Mouse (Mus musculus) intestine, embryonic 15.5 days (tissue): ENCODE results near the gene Cygb. TPM values are rescaled to one million over a fixed set of nuclear protein-coding genes. Genes with fewer than 3 reads are reported as not detected.

Experiments
- ATAC-seq: fragments of 200-750 bp; cut with Nextera tagmentation; 2 replicates; pipeline ENCODE4 v1.8.0; 2017; ENCODE audit warnings: moderate TSS enrichment, moderate library complexity
- H3K27ac ChIP-seq: fragments of 300-500 bp; sonication (generic); 2 replicates; pipeline ENCODE4 v1.5.1; 2015; ENCODE audit warnings: mild to moderate bottlenecking, inconsistent platforms
- H3K27me3 ChIP-seq: fragments of 300-500 bp; sonication (generic); replicated peaks from 2 replicates; pipeline ENCODE4 v1.6.1; 2015; ENCODE audit warnings: inconsistent platforms
- H3K36me3 ChIP-seq: fragments of 300-500 bp; sonication (generic); 2 replicates; pipeline ENCODE4 v1.6.1; 2015; ENCODE audit warnings: inconsistent platforms
- H3K4me1 ChIP-seq: fragments of 300-500 bp; sonication (generic); replicated peaks from 2 replicates; pipeline ENCODE4 v1.6.1; 2015; ENCODE audit warnings: inconsistent platforms
- H3K4me2 ChIP-seq: fragments of 300-500 bp; sonication (generic); replicated peaks from 2 replicates; pipeline ENCODE4 v1.6.1; 2015; ENCODE audit warnings: mild to moderate bottlenecking, inconsistent platforms
- H3K4me3 ChIP-seq: fragments of 300-500 bp; sonication (generic); replicated peaks from 2 replicates; pipeline ENCODE4 v1.5.1; 2015; ENCODE audit warnings: inconsistent platforms
- H3K9ac ChIP-seq: fragments of 300-500 bp; sonication (generic); 2 replicates; pipeline ENCODE4 v1.6.1; 2015; ENCODE audit warnings: inconsistent platforms
- H3K9me3 ChIP-seq: fragments of 300-500 bp; sonication (generic); 2 replicates; pipeline ENCODE4 v1.6.1; 2016; ENCODE audit warnings: inconsistent platforms
- whole genome bisulfite sequencing: fragments of 180-500 bp; shearing (Covaris S2); methylation state at CpG from one replicate; pipeline ENCODE4 v1.1.7; 2015; 5-methylcytosine and 5-hydroxymethylcytosine counted together
- polyA plus RNA-seq: library from polyadenylated mRNA; unstranded; fragments of >200 nt; fragmentation: Nextera tagmentation; extraction: Ambion mirVana; gene quantifications from 2 replicates; pipeline ENCODE4 v1.2.1, GENCODE M21; 2015

Cygb gene
- polyA plus RNA-seq, 1 experiment from 2014 or later, result 12.9 TPM

DNA sequence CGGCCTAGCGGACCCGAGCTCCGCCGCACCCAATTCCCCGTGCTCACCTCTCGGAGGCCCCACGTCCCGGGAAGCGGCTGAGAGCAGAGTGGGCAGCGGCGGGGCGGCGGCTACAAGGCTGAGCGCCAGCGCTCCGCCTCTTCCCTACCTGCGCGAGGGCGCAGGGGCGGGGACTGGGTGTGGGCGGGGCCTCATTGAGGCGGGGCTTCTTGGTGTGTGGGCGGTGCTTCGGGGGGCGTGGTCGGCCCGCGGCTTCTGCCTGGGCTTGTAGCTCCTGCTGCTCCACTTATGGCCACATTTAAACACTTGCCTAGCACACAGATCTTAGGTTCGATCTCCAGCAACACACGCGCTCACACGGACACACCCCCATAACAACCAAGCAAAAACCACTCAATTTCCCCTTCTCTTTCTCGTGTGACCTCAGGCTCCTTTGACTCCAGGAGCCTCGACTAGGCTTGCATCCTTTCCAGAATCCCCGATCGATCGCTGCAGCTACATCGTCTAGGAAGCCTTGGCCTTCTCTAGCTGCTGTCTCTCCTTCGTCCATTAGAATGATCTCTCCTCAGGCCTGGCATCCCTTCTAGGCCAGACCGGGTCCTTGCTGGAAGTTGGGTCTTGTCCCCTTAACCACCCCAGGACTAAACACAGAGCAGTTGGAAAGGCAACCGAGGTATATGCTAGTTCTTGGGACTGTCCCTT is 29.8 kb downstream of the Cygb start:
- Histone ChIP-seq H3K4me2 (peak overlapping the region; percentile 92), H3K27me3 (no peaks in the 10 kb centered on the region), H3K9me3 (no peaks in the 10 kb centered on the region), H3K36me3 (no peaks in the 10 kb centered on the region), H3K9ac (peak overlapping the region; percentile 67), H3K4me1 (peaks cover 47% of the 10 kb centered on the region), H3K4me3 (peak overlapping the region; percentile 82), H3K27ac (peak overlapping the region; percentile 63)
- ATAC-seq, result peak; percentile 84
- 12% methylated on average over 42 of the region's 42 CpGs for WGBS

DNA sequence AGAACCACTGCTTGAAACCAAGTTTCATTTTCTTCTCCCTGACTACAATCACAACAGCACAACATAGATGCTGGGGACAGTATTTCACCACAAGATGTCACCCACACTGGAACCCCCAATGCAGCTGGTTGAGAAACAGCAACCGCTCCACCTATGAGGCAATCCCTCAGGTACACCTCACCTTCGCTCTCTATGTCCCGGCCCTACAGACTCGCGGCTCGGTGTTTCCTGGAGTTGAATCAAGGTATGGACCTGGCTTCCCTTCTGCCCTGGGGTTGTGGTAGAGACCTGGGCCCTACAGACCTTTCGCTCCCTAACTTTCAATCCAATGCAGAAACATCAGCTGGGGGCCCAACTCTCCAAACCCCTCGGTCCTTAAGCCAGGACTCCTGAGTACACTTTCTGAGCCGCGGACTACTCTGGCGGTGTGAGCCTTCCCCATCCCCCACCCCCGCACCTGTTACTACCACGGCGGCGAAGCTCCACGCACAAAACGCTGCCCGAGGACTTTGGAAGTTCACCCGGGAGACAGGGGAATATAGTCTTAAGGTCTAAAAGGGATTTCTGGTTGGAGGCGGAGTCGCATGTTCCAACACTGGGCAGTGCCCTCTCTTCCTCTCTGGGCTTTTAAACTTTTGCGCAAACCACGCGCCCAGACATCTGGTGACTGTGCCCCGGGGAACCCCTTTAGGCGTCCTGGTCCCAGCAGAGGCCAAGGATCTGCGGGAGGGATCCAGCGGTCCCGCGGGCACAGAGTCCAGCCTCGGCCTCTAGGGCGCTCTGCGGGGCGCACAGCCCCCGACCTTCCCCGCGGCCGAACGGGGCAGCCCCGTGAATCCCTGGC is 30.6 kb downstream of the Cygb start:
- Histone ChIP-seq H3K27ac (peak overlapping the region; percentile 63), H3K36me3 (no peaks in the 10 kb centered on the region), H3K9me3 (no peaks in the 10 kb centered on the region), H3K4me2 (peak overlapping the region; percentile 92), H3K9ac (peak overlapping the region; percentile 67), H3K4me3 (peak overlapping the region; percentile 82), H3K27me3 (no peaks in the 10 kb centered on the region), H3K4me1 (peaks cover 50% of the 10 kb centered on the region)
- 8% methylated on average over 40 of the region's 40 CpGs for WGBS
- peak; percentile 59 for ATAC-seq

DNA sequence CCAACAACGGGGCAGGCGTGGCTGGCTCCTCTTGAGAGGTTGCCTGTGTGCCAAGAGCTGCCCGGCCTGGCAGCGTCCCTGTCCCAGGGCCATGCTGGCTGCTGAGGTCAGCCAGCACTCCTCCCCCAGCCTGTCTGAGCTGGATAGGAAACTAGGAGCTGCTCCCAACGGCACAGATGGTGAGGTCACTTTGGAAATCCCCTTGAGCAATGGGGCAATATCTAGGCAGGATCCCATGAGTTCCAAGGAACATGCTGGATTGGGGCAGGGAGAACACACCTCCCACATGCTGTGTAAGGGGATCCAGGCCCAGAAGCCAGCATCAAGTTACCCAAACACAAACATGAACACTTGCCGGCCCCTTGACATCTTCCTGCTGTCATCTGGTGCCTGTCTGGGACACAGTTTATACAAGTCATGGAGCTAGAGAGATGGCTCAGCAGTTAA is 32.8 kb downstream of the Cygb start:
- H3K9me3 ChIP-seq, result no peaks in the 10 kb centered on the region
- no peak overlapping the region for H3K4me3 ChIP-seq
- H3K4me2 ChIP-seq, result 0 out of 2 replicates have a peak overlapping the region, but pooled peaks have one; percentile 19
- H3K36me3 ChIP-seq, result no peaks in the 10 kb centered on the region
- ATAC-seq, result peak; percentile 3; the same call in 1 of the 2 replicates
- H3K4me1 ChIP-seq, result peaks cover 58% of the 10 kb centered on the region
- peak overlapping the region; percentile 34 for H3K27ac ChIP-seq
- WGBS, result 41% methylated on average over 6 of the region's 6 CpGs
- no peaks in the 10 kb centered on the region for H3K27me3 ChIP-seq
- H3K9ac ChIP-seq, result no peak overlapping the region

DNA sequence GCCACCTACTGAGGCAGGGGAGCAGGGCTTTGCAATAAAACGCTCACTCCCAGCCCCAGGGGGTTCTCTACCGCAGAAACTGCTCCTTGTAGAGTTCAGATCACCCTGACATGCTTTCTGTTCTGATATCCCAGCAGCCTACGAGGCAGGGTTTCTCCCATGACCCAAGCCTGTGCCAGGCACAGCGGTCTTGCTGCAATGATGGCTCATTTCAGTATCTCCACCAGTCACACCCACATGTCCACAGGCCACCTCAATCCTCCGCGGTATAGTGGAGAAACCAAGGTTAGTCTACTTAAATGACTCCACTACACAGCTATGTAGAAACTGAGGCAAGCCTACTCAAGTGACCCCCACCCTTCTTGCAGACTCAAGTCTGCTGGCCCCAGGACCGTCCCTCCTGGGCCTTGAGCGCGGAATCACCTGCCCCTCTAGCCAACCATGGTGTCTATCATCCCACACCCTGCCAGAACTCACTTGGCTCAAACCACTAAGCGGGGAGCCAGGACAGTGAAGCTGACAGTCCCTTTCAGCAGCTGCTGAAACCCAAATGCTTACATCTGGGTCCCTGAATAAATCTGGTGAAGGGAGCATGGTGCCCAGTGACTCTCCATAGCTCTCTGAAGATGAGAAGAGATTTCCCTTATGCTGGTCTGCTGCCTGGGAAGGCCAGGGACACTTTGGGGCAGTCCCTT is 33.4 kb downstream of the Cygb start:
- Histone ChIP-seq H3K27me3 (no peaks in the 10 kb centered on the region), H3K36me3 (no peaks in the 10 kb centered on the region), H3K9me3 (no peaks in the 10 kb centered on the region), H3K9ac (no peak overlapping the region), H3K4me3 (no peak overlapping the region), H3K4me2 (0 out of 2 replicates have a peak overlapping the region, but pooled peaks have one; percentile 10), H3K4me1 (peaks cover 64% of the 10 kb centered on the region), H3K27ac (peak overlapping the region; percentile 34; the same call in 1 of the 2 replicates)
- no peak for ATAC-seq
- WGBS, result 78% methylated on average over 10 of the region's 10 CpGs

GRCm38 (mm10) chr11:116620073-116620472 is 34.0 kb downstream of the Cygb start:
- Histone ChIP-seq H3K27ac (no peak overlapping the region), H3K4me2 (0 out of 2 replicates have a peak overlapping the region, but pooled peaks have one; percentile 10), H3K4me1 (peaks cover 69% of the 10 kb centered on the region)

DNA sequence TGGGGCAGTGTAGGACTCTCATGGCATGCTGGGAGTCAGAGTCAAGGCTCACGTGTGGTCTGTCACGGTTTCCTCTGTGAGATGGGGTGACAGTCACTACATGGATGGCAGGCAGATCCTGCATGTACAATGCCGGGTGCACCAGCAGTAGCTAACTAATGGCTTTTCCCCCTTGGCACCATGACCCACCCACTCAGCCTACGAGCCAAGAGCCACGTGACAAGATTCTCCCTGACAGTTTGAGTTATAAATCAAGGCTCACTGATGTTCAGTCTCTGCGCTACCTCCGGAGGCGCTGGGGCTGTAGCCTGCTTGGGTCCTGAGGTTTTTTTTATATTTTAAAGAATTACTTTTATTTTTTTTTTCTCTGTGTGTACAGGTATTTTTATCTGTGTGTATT is 34.6 kb downstream of the Cygb start:
- Histone ChIP-seq H3K4me1 (peaks cover 65% of the 10 kb centered on the region), H3K27ac (no peak overlapping the region), H3K4me2 (no peak overlapping the region), H3K4me3 (no peak overlapping the region), H3K36me3 (no peaks in the 10 kb centered on the region), H3K9me3 (no peaks in the 10 kb centered on the region), H3K27me3 (no peaks in the 10 kb centered on the region), H3K9ac (no peak overlapping the region)
- ATAC-seq, result no peak
- WGBS, result 46% methylated on average over 8 of the region's 8 CpGs

More at GRCm38 (mm10) chr11:116620073-116620472, 34.0 kb downstream of the Cygb start:
- no peak overlapping the region for H3K4me3 ChIP-seq
- WGBS, result 34% methylated on average over 9 of the region's 9 CpGs
- no peaks in the 10 kb centered on the region for H3K9me3 ChIP-seq
- no peaks in the 10 kb centered on the region for H3K27me3 ChIP-seq
- no peak overlapping the region for H3K9ac ChIP-seq
- H3K36me3 ChIP-seq, result no peaks in the 10 kb centered on the region
- ATAC-seq, result no peak

DNA sequence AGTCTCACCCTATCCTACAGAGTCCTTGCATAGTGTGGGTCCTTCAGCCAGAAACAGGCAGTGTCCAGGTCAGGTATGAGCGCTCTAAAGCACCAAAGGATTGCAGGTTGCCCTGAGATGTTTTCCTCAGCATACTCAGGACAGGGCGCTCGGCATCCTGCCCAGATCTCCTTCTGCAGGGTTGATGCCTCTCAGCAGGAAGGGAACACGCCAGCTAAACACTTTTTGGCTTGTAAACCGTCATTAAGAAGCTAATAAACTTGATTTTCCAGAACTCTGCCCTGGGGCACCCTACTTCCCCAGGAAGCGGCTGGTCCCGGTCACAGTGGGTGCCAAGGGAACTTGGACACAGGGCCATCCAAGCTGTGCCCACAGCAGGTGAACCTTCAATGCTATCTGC is 35.0 kb downstream of the Cygb start:
- Histone ChIP-seq H3K36me3 (no peaks in the 10 kb centered on the region), H3K9ac (no peak overlapping the region), H3K4me3 (no peak overlapping the region), H3K27me3 (no peaks in the 10 kb centered on the region), H3K27ac (no peak overlapping the region), H3K4me1 (peaks cover 63% of the 10 kb centered on the region), H3K9me3 (no peaks in the 10 kb centered on the region), H3K4me2 (no peak overlapping the region)
- no peak for ATAC-seq
- WGBS, result 81% methylated on average over 7 of the region's 7 CpGs

DNA sequence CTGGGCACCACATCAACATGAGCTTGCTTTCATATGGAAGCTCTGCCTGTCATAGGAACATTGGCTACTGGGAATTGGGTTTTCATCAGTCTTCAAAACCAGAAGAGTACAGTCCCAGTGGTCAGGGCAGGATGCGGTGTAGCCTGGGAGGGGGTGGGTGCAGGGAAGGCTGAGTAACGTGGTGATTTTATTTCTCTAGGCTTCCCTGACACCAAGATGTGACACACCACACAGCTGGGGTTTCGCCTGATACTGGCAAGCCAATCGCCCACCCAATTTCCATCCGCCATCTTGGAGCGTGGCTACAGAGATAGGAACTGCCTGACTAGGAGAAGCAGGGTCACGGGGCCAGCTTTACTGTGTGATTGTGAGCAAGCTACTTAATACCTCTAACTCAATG is 35.4 kb downstream of the Cygb start:
- Histone ChIP-seq H3K27ac (no peak overlapping the region), H3K4me3 (no peak overlapping the region), H3K27me3 (no peaks in the 10 kb centered on the region), H3K9ac (no peak overlapping the region), H3K9me3 (no peaks in the 10 kb centered on the region), H3K4me1 (peaks cover 59% of the 10 kb centered on the region), H3K4me2 (no peak overlapping the region), H3K36me3 (no peaks in the 10 kb centered on the region)
- WGBS, result 89% methylated on average over 7 of the region's 7 CpGs
- ATAC-seq, result no peak

- Histone ChIP-seq H3K27ac (no peak overlapping the region; the same call in 1 of the 2 replicates), H3K9ac (no peak overlapping the region), H3K4me1 (peaks cover 49% of the 10 kb centered on the region), H3K9me3 (no peaks in the 10 kb centered on the region), H3K36me3 (no peaks in the 10 kb centered on the region), H3K27me3 (no peaks in the 10 kb centered on the region), H3K4me3 (no peak overlapping the region), H3K4me2 (no peak overlapping the region)
- no peak for ATAC-seq
- WGBS, result 85% methylated on average over 7 of the region's 7 CpGs
Observed at GRCm38 (mm10) chr11:116617641-116618040, 36.5 kb downstream of the Cygb start.

DNA sequence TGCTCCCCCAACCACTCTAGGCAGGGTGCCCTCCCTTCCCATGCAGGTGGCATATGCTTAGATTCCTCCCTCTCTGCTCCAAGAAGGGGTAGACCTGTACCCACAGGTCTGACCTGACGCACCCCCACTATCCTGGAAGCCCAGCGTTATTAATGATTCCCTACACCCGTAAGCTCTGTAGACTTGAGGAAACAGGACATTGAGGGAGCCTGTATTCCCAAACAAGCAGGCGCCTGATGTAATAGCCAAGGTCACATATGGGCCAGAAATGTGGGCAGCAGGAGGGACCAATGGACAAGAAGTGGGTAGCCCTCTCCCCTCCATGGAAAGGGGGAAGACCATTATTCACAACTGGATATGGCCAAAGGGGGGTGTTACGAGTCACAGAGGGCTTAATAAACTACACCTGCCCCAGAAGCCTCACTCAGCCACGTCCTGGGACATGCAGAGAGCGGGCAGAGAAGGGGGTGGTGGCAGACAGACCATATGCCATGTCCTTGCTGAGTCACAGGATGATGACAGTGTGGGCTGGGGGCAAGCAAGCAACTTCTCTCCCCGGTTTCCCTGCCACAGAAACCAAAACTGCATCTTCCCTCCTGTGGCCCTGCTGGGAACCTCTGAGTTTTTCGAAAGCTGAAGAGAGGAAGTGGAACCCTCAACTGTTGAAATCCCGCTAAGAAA is 37.5 kb downstream of the Cygb start:
- no peak overlapping the region for H3K4me3 ChIP-seq
- H3K4me1 ChIP-seq, result peaks cover 40% of the 10 kb centered on the region
- ATAC-seq, result no peak
- no peaks in the 10 kb centered on the region for H3K27me3 ChIP-seq
- no peaks in the 10 kb centered on the region for H3K36me3 ChIP-seq
- H3K9me3 ChIP-seq, result no peaks in the 10 kb centered on the region
- peak overlapping the region; percentile 26 for H3K4me2 ChIP-seq
- H3K9ac ChIP-seq, result no peak overlapping the region
- peak overlapping the region; percentile 54; the same call in 1 of the 2 replicates for H3K27ac ChIP-seq
- 74% methylated on average over 10 of the region's 10 CpGs for WGBS

- Histone ChIP-seq H3K4me3 (no peak overlapping the region), H3K27ac (peak overlapping the region; percentile 54; the same call in 1 of the 2 replicates)
- peak; percentile 63 for ATAC-seq
Observed at GRCm38 (mm10) chr11:116615735-116616437, 38.2 kb downstream of the Cygb start.

More at GRCm38 (mm10) chr11:116615735-116616437, 38.2 kb downstream of the Cygb start:
- WGBS, result 36% methylated on average over 15 of the region's 15 CpGs
- no peaks in the 10 kb centered on the region for H3K36me3 ChIP-seq
- no peak overlapping the region for H3K9ac ChIP-seq
- no peaks in the 10 kb centered on the region for H3K27me3 ChIP-seq
- no peaks in the 10 kb centered on the region for H3K9me3 ChIP-seq
- H3K4me2 ChIP-seq, result peak overlapping the region; percentile 26
- peaks cover 34% of the 10 kb centered on the region for H3K4me1 ChIP-seq
